Mouse (Mus musculus) hindbrain, embryonic 11.5 days (tissue): Measurements from ENCODE around the gene Rdh16f2. TPM values are rescaled to one million over a fixed set of nuclear protein-coding genes. Genes with fewer than 3 reads are reported as not detected.

Experiments
- ATAC-seq: fragments of 200-750 bp; cut with Nextera tagmentation; 2 replicates; pipeline ENCODE4 v1.8.0; 2017; ENCODE audit warnings: mild to moderate bottlenecking, moderate TSS enrichment, moderate library complexity; ENCODE audit not compliant: low FRiP score
- DNase-seq: peaks from one replicate; pipeline ENCODE4 v3.0.0-alpha.2; 2015; ENCODE audit warnings: low spot score
- H3K27ac ChIP-seq: fragments of 300-500 bp; sonication (generic); 2 replicates; pipeline ENCODE4 v1.5.1; 2014; ENCODE audit warnings: mild to moderate bottlenecking, low read depth, low read length
- H3K27me3 ChIP-seq: fragments of 300-500 bp; sonication (generic); 2 replicates; pipeline ENCODE4 v1.6.1; 2014; ENCODE audit warnings: mild to moderate bottlenecking, low read length, moderate library complexity, mixed read lengths; ENCODE audit not compliant: control insufficient read depth, insufficient read depth
- H3K36me3 ChIP-seq: fragments of 300-500 bp; sonication (generic); 2 replicates; pipeline ENCODE4 v1.6.1; 2014; ENCODE audit warnings: mild to moderate bottlenecking, low read length, moderate library complexity, mixed read lengths; ENCODE audit not compliant: control insufficient read depth, insufficient read depth
- H3K4me1 ChIP-seq: fragments of 300-500 bp; sonication (generic); replicated peaks from 2 replicates; pipeline ENCODE4 v1.6.1; 2014; ENCODE audit warnings: low read length, mixed read lengths; ENCODE audit not compliant: control insufficient read depth, insufficient read depth
- H3K4me2 ChIP-seq: fragments of 300-500 bp; sonication (generic); replicated peaks from 2 replicates; pipeline ENCODE4 v1.6.1; 2014; ENCODE audit warnings: mild to moderate bottlenecking, low read depth, low read length
- H3K4me3 ChIP-seq: fragments of 300-500 bp; sonication (generic); 2 replicates; pipeline ENCODE4 v1.5.1; 2014; ENCODE audit warnings: low read depth, low read length
- H3K9ac ChIP-seq: fragments of 300-500 bp; sonication (generic); 2 replicates; pipeline ENCODE4 v1.6.1; 2014; ENCODE audit warnings: low read depth, low read length
- H3K9me3 ChIP-seq: fragments of 300-500 bp; sonication (generic); 2 replicates; pipeline ENCODE4 v1.6.1; 2016; ENCODE audit warnings: low read length; ENCODE audit not compliant: control insufficient read depth
- WGBS: fragments of 180-500 bp; shearing (Covaris S2); extraction: QIAGEN DNeasy Blood & Tissue Kit; methylation state at CpG from one replicate; pipeline ENCODE4 v1.1.7; 2014; 5-methylcytosine and 5-hydroxymethylcytosine counted together
- polyA plus RNA-seq: library from polyadenylated mRNA; unstranded; fragments of >200 nt; fragmentation: Nextera tagmentation; extraction: Ambion mirVana; gene quantifications from 2 replicates; pipeline ENCODE4 v1.2.1, GENCODE M21; 2014

Rdh16f2 gene
- polyA plus RNA-seq, 1 experiment from 2014 or later: not detected

DNA sequence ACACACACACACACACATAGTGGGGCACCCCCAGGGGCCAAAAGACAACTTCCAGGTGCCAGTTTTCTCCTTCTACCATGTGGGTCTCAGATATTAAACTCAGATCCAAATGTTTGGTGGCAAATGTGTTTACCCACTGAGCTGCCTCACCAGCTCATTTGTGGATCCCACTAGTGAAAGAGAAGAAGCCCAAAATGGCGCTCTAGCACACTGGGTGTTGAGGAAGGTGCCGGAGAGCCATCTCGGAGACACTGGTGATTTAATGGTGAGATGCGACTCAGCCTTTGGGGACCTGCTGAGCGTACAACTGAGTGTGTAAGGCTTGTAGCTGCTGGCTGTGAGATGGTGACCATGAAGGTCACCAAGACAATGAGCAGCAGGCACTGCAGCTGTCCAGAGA, 51.4 kb downstream of the Rdh16f2 start:
- Histone ChIP-seq H3K9me3 (no peaks in the 10 kb centered on the region), H3K4me3 (no peak overlapping the region), H3K9ac (no peak overlapping the region), H3K27me3 (no peaks in the 10 kb centered on the region), H3K36me3 (no peaks in the 10 kb centered on the region), H3K4me1 (no peaks in the 10 kb centered on the region), H3K27ac (no peak overlapping the region), H3K4me2 (no peak overlapping the region)
- ATAC-seq: no peak
- no peak for DNase-seq
- 93% methylated on average over 5 of the region's 5 CpGs for WGBS

DNA sequence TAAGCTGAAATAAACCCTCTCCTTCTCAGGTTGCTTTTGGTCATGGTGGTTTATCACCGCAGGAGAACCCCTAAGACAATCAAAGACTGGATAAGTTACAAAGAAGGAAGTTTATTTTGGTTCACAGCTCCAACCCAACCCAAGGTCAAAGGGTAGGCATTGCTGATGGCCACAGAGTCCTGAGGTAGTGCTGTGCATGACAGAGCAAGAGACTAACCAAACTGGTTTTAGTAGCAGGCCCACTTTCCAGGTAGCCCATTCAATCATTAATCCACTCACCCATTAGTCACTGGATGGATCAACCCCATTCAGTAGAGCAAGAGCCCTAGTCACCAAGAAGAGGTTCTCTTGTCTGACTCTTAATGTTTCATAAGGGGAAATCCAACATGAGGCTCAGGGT, 56.0 kb downstream of the Rdh16f2 start:
- H3K27ac ChIP-seq: no peak overlapping the region
- H3K4me2 ChIP-seq: no peak overlapping the region
- no peaks in the 10 kb centered on the region for H3K9me3 ChIP-seq
- ATAC-seq (no peak), DNase-seq (no peak)
- no peaks in the 10 kb centered on the region for H3K36me3 ChIP-seq
- 72% methylated on average over 1 of the region's 1 CpGs for WGBS
- no peaks in the 10 kb centered on the region for H3K27me3 ChIP-seq
- H3K9ac ChIP-seq: no peak overlapping the region
- H3K4me3 ChIP-seq: no peak overlapping the region
- H3K4me1 ChIP-seq: no peaks in the 10 kb centered on the region

- Histone ChIP-seq H3K4me3 (no peak overlapping the region), H3K4me2 (no peak overlapping the region), H3K27ac (no peak overlapping the region), H3K36me3 (no peaks in the 10 kb centered on the region), H3K9ac (no peak overlapping the region), H3K27me3 (no peaks in the 10 kb centered on the region), H3K9me3 (no peaks in the 10 kb centered on the region), H3K4me1 (no peaks in the 10 kb centered on the region)
- no peak for DNase-seq
- 84% methylated on average over 8 of the region's 8 CpGs for WGBS
- ATAC-seq: no peak
Observed at GRCm38 (mm10) chr10:127923024-127923423, 56.8 kb downstream of the Rdh16f2 start.

DNA sequence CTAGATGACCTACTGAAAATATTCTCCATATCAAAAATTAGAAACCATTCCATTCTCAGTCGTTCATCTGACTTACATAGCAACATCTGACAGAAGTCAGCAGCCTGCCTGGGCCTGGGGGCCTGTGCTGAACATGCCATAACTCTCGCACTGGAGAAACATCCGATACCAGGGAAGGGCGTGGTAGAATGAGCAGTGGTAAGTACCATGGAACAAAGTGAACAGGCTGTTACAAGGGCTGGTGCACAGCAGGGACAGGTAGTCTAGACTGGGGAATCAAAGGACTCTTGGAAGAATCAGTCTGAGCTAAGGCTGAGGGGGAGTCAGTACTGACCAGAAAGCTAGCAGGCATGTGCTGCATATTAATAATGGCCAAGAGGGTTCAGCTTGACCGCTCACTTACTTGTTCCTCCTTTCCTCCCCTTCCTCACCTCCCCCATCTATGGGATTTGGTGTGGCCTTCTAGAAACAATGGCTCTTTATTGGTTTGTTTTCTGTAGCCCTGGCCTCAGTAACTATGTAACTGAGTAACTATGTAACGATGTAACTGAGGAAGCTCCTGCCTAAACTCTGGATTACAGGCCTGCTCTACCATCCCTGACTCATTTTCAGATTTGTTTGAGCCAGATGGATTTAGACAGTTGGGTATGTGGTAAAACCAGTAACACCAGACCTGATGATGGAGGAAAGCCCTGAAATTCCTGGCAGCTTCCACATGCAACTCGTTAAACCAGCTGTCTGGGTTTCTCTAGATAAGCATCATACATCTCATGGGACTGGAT, 58.5 kb downstream of the Rdh16f2 start:
- H3K4me3 ChIP-seq: no peak overlapping the region
- H3K4me2 ChIP-seq: no peak overlapping the region
- H3K36me3 ChIP-seq: no peaks in the 10 kb centered on the region
- H3K9me3 ChIP-seq: no peaks in the 10 kb centered on the region
- H3K9ac ChIP-seq: no peak overlapping the region
- H3K27ac ChIP-seq: no peak overlapping the region
- H3K4me1 ChIP-seq: no peaks in the 10 kb centered on the region
- H3K27me3 ChIP-seq: no peaks in the 10 kb centered on the region
- no peak for DNase-seq
- ATAC-seq: no peak
- WGBS: 71% methylated on average over 7 of the region's 7 CpGs

Other genes starting within 250 kb of the Rdh16f2 start
- gene Lrp1, start 245.3 kb upstream of the Rdh16f2 start, polyA plus RNA-seq: 66.3 and 67.1 TPM in 2 replicates
- 6.0 and 6.9 TPM in 2 replicates for gene Stat6, start 223.5 kb upstream of the Rdh16f2 start, polyA plus RNA-seq
- gene Nemp1, start 199.6 kb upstream of the Rdh16f2 start, polyA plus RNA-seq: 8.6 and 9.3 TPM in 2 replicates
- 4.3 and 4.9 TPM in 2 replicates for gene Nab2, start 197.9 kb upstream of the Rdh16f2 start, polyA plus RNA-seq
- 0.45 and 0.57 TPM in 2 replicates for gene Myo1a, start 161.3 kb upstream of the Rdh16f2 start, polyA plus RNA-seq
- gene Tac2, start 142.0 kb upstream of the Rdh16f2 start, polyA plus RNA-seq: not detected in 2 replicates
- 7.2 and 9.3 TPM in 2 replicates for gene Zbtb39, start 126.9 kb upstream of the Rdh16f2 start, polyA plus RNA-seq
- 0.25 and 0.63 TPM in 2 replicates for gene Gpr182, start 114.7 kb upstream of the Rdh16f2 start, polyA plus RNA-seq
- 0.05 TPM in 1 of 2 replicates, not detected in the other for gene Rdh1, start 106.8 kb upstream of the Rdh16f2 start, polyA plus RNA-seq
- gene Rdh16f1, start 106.7 kb upstream of the Rdh16f2 start, polyA plus RNA-seq: not detected in 2 replicates
- gene Rdh9, start 90.1 kb upstream of the Rdh16f2 start, polyA plus RNA-seq: 0.06 TPM in 1 of 2 replicates, not detected in the other
- 0.06 TPM in 1 of 2 replicates, not detected in the other for gene Rdh16, start 65.3 kb upstream of the Rdh16f2 start, polyA plus RNA-seq
- gene Rdh19, start 16.5 kb upstream of the Rdh16f2 start, polyA plus RNA-seq: not detected in 2 replicates
- gene Rdh7, start 22.3 kb downstream of the Rdh16f2 start, polyA plus RNA-seq: not detected in 2 replicates
- not detected in 2 replicates for gene Sdr9c7, start 32.0 kb downstream of the Rdh16f2 start, polyA plus RNA-seq
- not detected in 2 replicates for gene Hsd17b6, start 141.1 kb downstream of the Rdh16f2 start, polyA plus RNA-seq
- 87.8 and 88.3 TPM in 2 replicates for gene Prim1, start 148.7 kb downstream of the Rdh16f2 start, polyA plus RNA-seq
- 858 and 879 TPM in 2 replicates for gene Naca, start 169.1 kb downstream of the Rdh16f2 start, polyA plus RNA-seq
- 590 and 626 TPM in 2 replicates for gene Ptges3, start 192.5 kb downstream of the Rdh16f2 start, polyA plus RNA-seq
- gene Atp5b, start 216.8 kb downstream of the Rdh16f2 start, polyA plus RNA-seq: 2,416 and 2,461 TPM in 2 replicates
- gene Baz2a, start 225.1 kb downstream of the Rdh16f2 start, polyA plus RNA-seq: 20.0 and 37.6 TPM in 2 replicates